Mouse (Mus musculus) brain, adult 2 months (tissue): Measurements from ENCODE around the gene Tnfsf12.

Source experiments
- DNase-seq: peaks from one replicate; pipeline ENCODE4 v3.0.0; 2011; ENCODE audit warnings: low read depth, low spot score

Gene Tnfsf12

DNA sequence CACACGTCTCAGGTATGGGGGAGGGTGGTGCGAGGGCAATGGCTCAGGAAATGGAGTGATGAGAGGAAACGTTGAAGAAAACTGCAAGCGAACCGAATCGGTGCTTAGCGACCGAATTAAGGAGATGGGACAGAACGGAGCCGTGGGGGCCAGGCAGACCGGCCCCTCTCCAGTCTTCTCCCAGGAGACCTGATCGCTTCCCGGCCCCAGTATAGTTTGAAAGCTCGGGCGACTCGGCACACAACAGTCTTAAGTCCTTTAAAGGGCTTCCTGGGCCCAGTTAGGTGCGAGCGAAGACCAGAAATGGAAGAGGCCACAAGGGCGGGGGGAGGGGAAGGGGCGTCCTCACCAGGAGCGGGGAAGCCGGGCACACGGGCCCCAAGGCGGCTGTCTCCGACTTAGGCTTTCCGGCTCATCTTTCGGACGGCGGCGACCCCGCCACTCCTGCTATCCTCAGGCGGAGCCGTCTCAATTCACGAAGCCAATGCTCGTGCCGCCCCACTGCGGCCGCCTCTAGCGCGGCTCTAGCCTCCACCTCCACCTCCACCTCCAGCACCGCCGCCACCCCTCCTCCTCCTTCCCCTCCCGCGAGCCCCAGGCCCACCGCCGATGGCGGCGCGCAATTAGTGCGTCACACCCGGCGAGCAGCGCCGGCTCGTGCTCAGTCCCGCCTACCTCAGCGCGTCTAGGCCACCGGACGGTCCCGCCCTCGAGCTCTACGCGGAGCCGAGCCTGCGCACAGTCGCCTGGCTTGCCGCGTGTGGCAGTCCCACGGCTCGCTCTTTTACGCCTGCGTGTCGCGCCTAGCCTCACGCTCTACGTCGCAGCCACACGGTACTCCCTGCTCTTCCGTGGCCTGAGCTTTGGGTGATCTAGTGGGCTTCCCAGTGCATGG, 14.1 kb downstream of the Tnfsf12 start, which contains the start of gene Senp3:
Gene Senp3, minus strand, starts transcription at position 771 of the 895 bp plus-strand sequence.
- DNase-seq, result peak; percentile 99

GRCm38 (mm10) chr11:69680136-69680855, 15.4 kb downstream of the Tnfsf12 start:
- DNase-seq, result no peak

GRCm38 (mm10) chr11:69679144-69679543, 16.5 kb downstream of the Tnfsf12 start:
- no peak for DNase-seq

DNA sequence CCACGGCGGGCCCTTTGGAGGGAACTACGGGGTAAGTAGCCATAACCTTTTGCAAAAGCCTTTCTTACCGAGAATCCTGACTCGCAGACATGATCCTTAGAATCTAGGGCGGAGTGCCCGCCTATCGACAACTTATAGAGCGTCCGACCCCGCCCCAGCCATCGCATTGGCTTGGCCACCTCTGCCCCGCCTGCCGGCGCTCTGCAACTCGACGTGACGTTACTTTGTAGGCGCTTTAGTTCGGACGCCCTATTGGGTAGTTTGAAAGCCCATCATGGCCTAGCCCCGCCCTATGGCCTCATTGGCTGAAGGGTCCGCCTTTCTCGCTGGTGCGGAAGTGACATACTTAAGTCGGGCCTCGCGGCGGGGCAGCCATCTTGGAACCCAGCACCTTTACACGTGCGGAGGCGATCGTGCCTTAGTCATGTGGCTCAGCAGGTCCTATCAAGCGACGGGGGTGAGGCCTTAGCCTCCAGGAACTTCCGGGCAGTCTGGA, 23.4 kb downstream of the Tnfsf12 start, which contains the start of gene Eif4a1:
Gene Eif4a1, minus strand, starts transcription at position 213 of the 496 bp plus-strand sequence.
- peak; percentile 100 for DNase-seq

- no peak for DNase-seq
These were observed 23.9 kb downstream of the Tnfsf12 start for GRCm38 (mm10) chr11:69671726-69672124.

GRCm38 (mm10) chr11:69670786-69671725, 24.6 kb downstream of the Tnfsf12 start:
- peak; percentile 99 for DNase-seq

DNA sequence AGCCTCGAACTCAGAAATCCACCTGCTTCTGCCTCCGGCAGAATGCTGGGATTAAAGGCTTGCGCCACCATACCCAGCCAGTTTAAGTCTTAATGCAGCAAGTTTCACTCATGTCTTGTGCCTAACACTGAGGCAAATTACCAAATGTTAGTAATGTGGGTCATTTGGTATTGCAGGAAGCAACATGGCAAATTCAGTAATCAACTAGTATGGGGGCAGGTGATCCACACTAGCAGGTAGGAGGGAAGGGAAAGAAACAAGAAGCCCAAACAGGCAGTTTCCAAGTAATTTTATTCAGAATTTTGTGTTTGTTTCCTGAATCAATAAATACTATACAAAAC, 29.0 kb downstream of the Tnfsf12 start:
- DNase-seq, result no peak

DNA sequence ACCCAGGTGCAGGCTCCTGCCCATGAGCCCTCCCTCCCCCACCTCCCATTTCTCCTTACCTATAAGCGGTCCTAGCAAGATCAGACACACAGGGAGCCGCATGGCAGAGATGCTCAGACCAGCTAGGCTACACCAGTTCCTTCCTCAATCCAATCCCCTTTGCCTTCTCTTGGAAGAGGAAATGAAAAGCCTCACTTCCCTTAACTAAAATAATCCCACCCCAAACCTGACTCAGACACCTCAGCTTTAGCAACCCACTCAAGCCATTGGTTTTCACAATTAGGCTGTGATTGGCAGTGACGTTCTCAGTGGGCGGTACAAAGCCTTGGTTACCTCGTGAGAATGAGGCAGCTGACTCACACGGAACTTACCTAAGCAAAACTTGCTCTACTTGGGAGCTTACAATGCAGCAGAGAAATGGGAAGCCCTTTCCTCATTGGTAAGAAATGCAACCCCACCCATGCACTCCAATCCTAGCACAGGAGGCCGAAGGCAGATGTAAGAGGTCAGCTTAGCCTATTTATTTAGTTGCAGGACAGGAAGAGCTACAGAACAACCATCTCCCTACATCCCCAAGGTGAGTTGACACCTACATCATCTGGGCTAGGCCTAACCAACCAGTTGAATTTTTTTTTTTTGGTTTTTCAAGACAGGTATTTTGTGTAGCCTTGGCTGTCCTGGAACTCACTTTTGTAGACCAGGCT, 29.5 kb downstream of the Tnfsf12 start, which contains the start of gene Cd68:
Gene Cd68, minus strand, starts transcription at position 193 of the 704 bp plus-strand sequence.
- peak; percentile 91 for DNase-seq

GRCm38 (mm10) chr11:69665457-69665960, 30.1 kb downstream of the Tnfsf12 start:
- DNase-seq, result no peak

- DNase-seq, result no peak
These were observed 30.8 kb downstream of the Tnfsf12 start for GRCm38 (mm10) chr11:69664841-69665240.

DNA sequence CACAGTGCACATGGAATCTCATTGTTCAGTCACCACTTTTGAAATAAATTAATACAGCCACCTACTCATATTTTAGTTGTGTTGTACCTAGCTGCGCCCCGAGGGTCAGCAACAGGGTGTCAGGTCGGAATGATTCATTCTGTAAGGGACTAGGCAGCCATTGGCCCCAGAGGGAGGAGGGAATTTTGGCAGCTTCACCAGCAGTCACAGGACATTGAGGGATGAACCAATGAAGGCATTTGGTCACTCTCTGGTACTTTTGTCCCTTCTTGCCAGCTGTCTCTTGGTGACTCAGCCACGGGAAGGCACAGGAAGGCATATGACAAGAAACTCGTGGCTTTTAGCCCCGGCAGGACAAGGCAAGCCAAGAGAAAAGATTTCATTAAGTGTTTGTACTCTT, 31.9 kb downstream of the Tnfsf12 start:
- peak; percentile 42 for DNase-seq

DNA sequence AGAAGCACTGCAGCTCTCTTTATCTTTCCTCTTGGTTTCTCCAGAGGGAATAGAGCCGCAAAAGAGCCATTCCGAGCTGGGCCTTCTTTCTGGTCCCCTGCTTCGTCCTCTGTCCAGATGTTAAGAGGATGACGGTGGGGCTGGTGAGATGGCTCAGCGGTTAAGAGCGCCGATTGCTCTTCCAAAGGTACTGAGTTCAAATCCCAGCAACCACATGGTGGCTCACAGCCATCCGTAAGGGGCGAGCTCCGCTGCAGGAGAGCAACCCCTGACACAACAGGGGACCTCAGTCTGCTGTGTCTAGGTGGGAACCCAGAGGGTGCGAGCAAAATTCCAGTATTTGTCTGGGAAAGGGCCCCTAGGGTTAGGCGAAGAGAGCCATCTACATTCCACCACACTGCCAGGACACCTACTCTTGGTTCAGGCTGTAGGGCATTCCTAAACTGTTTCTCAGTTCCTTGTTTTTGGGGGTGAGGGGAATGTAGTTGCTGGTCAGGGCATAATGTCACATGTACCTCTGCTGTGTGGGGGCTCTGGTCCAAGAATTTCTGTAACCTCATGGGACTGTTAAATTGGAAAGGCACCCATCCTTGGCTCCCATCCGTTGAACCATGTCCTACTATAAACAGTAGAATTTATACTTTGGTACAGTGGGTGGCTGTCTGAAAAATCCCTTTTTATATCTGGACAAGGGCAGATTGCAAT, 32.5 kb downstream of the Tnfsf12 start:
- DNase-seq, result no peak

DNA sequence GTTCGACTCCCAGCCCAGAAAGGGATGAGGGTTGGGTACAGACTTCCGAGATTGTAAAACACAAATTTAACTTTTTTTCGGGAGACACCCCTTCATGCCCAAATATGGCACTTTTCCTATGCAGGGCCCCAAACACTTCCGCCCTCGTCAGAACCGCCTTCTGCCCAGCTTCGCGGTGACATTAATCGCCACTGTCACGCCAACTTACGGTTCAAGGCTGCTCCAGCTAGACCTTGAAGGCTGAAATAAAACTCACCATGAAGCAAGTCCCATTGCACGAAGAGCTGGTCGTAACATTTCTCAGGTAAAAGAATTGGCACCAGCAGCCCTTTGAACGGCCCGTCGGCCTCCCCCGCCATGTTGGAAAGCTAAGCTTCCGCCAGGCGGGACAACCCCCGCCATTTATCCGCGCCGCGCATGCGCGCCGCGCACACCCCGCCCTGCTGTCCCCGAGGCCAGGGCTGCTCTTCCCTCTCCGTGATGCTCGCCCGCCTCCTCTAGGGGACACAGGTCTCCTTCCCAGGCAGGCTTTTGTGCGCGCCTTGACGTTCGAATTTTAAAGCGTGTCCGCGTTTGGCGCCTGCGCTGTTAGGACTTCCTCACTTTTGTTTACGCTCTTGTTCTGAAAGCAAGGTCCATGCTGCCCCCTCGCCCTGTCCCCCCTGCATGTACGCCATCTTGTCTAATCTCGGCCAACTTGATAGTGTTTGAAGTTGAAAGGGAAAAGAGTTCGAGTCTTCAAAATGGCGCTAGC, 33.3 kb downstream of the Tnfsf12 start, which contains the start of gene Mpdu1:
Gene Mpdu1, minus strand, starts transcription at position 430 of the 754 bp plus-strand sequence.
- DNase-seq, result peak; percentile 99

DNA sequence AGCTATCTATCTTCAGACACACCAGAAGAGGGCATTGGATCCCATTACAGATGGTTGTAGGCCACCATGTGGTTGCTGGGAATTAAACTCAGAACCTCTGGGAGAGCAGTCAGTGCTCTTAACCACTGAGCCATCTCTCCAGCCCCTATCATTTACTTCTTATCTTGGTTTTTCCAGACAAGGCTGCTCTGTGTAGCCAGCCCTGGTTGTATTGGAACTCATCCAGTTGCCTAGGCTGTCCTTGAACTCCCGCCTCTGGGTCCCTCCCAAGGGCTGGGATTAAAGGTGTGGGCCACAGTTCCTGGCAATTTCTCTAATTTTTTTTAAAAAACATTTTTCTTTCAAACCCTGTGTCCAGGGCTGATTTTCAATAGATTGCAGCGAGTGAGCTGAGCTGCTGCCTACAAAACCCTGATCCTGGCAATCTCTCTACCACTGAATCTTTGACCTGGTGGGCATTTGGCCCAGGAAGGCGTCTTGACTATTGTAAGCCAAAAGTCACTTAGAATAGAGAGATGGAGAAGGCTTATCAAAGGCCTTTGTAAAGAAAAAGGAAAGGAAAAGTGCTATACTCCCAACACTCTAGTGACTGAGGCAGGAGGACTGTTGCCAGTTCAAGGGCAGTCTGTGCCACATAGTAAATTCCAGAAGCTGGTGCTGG, 34.3 kb downstream of the Tnfsf12 start:
- no peak for DNase-seq

DNA sequence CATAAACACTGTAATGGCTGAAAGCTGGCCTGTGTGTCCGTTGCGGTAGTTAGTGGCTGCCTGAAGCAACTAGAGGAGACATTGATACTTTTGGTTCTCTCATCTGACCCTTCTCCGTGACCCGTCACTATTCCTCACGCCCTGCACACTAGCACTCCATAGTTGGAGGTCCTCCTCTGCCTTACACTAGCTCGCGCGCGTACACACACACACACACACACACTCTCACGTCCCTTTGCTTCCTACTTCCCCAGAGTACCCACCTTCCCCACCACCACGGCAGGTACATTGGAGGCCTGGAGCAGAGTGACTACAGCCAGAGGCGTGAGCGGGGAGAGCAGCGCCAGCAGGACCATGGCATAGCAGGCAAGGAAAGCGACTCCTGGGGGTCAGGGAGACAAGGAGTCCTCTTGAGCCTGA, 38.2 kb downstream of the Tnfsf12 start:
- no peak for DNase-seq

DNA sequence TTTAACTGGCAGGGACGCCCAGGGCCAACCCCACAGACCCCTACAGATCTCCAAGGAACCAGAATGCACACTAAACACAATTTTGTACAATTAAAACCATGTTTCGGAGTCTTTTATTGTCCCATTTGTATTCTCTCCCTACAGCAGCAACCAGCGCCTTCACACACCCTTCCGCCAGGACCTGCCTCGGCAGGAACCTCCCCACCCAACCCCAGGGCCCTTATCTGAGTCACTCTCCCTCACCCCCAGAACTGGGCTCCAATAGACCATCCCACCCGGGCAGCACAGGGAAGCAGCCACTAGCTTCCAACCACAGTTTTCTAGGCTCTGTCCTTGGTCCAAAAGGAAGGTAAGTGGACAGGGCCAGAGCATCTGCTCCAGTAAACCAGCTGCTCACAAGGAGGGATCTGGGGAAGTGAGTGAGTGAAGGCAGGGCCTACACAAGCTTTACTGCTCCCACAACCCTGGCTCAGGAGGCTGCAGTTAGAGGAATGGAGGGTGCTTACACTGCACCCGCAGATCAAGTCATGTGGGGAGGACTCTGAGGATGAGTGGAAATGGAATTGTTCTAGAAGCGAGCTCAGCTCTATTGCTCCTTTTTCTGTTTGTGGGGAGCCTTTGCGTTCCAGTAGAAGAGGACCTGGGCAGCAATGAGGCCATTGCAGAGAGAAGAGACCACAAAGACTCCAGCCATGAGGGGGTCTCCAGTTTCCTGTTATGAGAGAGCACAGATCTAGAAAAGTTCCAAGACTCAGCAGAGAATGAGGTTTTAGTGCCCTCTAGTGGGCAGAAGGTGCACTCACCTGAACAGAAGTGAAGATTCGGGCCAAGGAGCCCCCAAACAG, 38.8 kb downstream of the Tnfsf12 start:
- peak; percentile 63 for DNase-seq

DNA sequence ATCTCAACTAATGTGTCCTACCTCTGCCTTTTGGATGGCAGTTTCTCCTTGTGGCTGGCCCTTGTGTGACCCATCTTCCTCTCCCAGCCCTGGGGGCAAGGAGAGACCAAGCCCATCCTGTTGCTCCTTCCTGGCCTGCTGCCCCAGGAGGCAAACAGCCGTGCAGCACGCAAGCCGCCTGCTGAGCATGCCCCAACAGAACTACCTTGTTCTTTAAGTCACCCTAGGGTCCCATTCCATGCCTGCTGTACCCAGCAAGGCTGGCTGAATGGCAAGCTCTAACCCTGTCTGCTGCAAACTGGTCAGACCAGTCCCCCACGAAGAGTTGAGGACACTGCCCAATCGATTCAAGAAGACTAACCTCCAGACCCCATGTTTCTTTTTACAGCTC, 39.6 kb downstream of the Tnfsf12 start:
- no peak for DNase-seq
